Mouse (Mus musculus) adrenal gland, adult (tissue): ENCODE results near the gene Cep128.

Experiments
- DNase-seq, 2 experiments: peaks; one replicate each; pipeline ENCODE4 v3.0.0; 2022 to 2023; ENCODE audit warnings: low spot score in 1 of 2; ENCODE audit not compliant: inconsistent age in 2 of 2

Cep128 gene

DNA sequence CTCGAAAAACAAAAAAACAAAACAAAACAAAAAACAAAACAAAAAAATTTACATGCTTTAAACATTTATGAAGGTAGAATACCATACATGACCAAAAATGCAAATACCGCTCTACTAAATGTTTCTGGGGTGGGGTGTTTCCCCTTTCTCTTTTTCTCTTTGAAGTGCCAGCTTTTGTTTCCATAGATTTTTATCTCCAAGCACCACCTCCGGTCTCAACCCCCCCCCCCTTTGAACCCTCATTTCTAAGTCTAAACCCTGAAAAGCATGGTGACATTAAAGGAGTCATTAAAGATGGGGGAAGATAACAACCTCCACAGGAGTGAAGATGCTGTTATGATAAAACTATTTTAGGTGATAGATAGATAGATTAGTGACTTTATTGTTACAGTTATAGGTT lies 318.8 kb downstream of the Cep128 start:
- no peak for DNase-seq

DNA sequence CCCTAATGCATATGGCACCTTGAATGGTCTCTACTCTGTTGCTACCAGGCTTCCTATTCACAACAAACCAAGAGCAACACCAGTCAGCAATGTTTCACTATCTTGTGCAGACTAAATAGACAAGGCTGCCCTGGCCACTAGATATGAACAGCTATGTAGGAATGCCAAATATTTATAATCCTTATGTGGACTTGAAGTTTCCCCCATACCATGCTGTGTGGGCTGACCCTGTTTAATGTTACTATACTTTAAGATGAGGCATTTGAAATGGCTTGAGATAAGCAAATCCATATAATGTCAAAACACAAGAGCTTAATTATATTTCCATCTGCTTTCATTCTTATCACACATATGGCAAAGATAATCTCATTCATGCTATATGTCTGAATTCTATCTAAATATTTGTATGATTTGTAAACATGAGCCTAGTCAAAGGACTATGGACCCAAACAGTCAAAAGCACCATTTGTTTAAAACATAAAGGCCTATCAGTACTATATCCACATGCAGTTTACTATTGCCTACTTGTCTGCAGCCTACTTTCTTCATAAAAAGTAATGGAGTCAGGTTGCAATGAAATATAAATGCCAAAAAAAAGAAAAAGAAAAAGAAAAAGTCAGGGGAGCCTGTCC lies 319.7 kb downstream of the Cep128 start:
- no peak for DNase-seq

DNA sequence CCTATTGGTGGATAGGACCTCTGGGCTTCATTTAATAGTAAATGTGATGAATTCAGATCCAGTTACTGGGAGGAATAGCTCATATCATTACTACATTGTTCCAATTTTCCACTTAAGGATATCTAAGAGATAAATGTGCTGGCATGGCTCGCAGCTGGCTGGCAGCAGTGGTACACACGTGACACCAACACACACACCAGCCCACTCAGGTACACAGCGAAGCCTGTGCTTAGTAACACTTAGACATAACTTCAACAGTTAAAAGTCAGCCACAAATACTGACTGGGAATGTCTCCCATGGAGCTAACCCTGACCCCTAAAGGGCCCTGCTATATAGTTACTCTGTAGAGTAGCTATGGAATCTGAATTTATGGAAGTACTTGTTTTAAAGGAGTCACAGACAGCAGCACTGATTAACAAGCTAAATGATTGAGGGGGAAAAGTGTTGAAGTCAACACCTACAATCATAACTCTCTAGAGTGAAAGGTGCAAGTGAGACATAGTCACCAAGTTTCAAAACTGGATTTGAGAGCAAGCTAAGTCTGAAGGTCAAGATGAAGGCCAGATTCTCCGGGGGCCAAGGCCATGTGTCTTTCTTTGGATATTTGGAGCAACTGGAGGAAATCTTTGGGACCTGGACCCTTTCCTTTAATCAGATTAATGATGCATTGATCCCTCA lies 320.7 kb downstream of the Cep128 start:
- DNase-seq: no peak

GRCm38 (mm10) chr12:91062681-91063080 lies 321.5 kb downstream of the Cep128 start:
- DNase-seq: no peak

- no peak for DNase-seq
Measured at GRCm38 (mm10) chr12:91059704-91060318, 324.4 kb downstream of the Cep128 start.

GRCm38 (mm10) chr12:91056885-91057284 lies 327.3 kb downstream of the Cep128 start:
- DNase-seq: no peak

DNA sequence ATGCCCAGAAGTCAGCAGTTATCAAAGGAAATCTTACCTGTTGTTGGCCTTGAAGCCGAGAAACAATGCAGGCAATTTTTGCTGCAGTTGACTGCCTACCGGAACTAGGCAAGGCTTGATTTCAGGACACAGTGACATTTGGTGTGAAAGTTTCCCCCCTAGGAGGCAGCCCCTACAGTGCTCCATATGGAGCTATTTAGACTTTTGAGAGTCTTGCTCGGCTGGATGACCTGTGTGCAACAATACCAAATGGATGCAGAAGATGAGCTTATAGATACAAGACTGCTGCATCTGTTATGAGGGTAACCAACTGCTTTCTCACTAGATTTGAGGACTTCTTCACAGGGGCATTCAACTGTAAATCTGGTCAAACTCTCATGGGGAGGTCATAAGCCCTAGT lies 331.9 kb downstream of the Cep128 start:
- DNase-seq: no peak

GRCm38 (mm10) chr12:91050593-91051325 lies 333.4 kb downstream of the Cep128 start:
- DNase-seq: peak in 1 of 2 experiments; percentile 20

DNA sequence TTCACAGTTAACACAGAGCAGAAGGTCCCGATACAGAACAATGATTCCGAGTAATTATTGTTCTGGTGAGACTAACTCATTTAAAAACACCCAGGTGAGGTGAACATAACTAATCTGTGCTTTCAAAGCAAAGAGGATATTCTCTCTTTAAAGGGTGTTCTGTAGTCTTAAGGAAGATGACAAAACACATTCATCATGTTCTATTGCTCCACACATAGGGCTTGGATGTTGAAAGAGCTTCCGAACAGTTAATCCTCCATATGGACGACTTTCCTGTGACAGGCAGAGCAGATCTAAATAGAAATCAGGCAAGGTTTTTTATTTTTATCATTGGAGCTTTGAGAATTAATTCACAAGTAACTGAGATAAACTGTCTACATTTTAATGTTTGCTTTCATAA lies 342.8 kb downstream of the Cep128 start:
- no peak for DNase-seq

- DNase-seq: no peak
Measured at GRCm38 (mm10) chr12:91040267-91040905, 343.8 kb downstream of the Cep128 start.

DNA sequence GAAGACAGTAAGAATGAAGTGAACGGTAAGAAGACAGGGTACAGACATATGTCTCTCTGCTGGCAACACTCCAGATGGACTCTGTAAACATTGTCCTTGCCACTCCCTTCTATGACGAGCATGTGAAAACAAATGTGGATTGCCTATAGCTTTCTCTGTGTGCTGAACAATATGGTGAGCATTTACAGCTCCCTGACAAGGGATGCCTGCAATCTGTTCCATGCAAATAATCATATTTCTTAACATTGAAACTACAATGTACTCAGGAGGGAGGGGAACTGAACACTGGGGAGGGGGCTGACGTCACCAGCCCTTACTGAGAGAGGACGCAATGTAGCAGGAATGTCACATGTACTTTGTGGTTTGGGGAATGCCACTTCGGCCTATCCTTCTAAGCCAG lies 355.1 kb downstream of the Cep128 start:
- DNase-seq: no peak

GRCm38 (mm10) chr12:91027681-91028080 lies 356.5 kb downstream of the Cep128 start:
- DNase-seq: no peak

- no peak for DNase-seq
Measured at GRCm38 (mm10) chr12:91027100-91027499, 357.1 kb downstream of the Cep128 start.

DNA sequence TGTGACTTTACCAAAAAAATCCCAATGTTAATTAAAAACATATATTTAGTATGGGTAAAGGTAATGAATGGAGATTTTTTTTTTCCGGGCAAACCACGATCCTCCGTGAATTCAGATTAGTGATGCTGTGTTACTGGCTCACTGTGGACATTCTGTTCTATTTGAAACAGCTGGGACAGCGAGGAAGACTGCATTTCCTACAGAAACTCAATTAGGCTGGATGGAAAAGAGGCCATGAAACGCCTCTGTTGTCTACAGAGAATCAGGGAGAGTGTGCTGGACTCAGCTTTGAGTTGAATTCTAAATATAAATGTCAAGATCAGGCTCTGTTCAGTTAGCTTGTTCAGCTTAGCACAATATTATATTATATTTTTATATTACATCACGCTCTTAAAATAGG lies 369.1 kb downstream of the Cep128 start:
- DNase-seq: no peak

- DNase-seq: no peak
Measured at GRCm38 (mm10) chr12:91013043-91013442, 371.2 kb downstream of the Cep128 start.

DNA sequence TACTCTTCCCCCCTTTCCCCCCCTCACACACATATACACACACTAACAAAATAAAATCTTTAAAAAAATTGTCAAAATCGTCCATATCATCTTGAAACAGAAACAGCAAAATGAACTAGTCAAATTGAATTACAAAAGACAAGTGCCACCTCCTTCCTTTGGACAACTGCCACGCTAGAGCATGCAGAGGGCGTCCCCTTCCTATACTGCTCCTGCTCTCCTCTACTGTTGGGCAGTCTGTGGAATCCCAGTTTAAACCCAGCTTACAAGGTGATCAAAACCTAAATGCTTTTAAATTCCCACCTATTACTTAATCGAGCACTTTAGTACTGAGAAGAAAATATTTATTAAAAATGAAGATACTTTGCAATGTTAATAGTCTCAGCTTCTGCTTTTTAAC lies 372.0 kb downstream of the Cep128 start:
- no peak for DNase-seq

- DNase-seq: no peak
Measured at GRCm38 (mm10) chr12:91008736-91009135, 375.5 kb downstream of the Cep128 start.

DNA sequence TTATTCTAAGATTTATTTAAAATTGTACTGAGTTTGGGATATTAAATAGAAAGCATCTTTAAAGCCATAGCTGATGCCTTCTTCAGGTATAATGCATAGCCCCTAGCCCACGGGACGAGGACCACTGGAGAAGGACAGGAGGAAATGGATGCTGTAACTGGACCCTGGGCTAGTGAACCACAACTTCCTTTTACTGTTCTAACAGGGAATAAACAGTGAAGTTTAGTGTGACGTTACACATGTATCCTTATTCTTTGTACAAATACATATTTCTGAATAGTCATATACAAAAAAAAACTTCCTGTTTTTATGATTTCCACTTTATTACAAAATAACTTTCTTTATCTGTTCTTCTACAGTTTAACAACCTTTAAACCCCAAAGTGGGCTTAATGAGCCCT lies 376.0 kb downstream of the Cep128 start:
- no peak for DNase-seq

GRCm38 (mm10) chr12:90997539-90997938 lies 386.7 kb downstream of the Cep128 start:
- DNase-seq: no peak

- no peak for DNase-seq
Measured at GRCm38 (mm10) chr12:90993331-90993730, 390.9 kb downstream of the Cep128 start.

DNA sequence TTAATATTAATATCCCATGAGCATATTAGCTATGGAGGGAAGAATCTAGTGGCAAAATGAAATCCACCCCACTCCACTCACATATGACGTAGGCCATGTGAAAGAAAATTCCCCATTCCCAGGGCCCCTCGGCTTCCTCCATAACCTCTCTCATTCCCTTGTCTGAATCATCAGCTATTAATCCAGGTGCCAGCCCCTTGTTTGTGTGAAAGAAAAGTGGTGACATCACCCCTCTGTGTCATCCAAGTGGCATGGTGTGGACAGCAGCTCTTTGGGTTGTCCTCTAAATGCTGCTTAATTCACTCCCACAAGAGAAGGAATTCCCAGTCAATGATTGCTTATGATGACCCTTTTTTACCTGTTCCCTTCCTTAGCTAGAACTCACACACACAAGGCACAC lies 396.4 kb downstream of the Cep128 start:
- no peak for DNase-seq
